Mouse (Mus musculus): Measurements from ENCODE around the gene Atp8b4. TPM values are rescaled to one million over a fixed set of nuclear protein-coding genes. Genes with fewer than 3 reads are reported as not detected.

The Atp8b4 gene
- polyA plus RNA-seq, 1 experiment from 2014 or later, result 0.44 TPM

- no peak overlapping the region for H3K9ac ChIP-seq (ENCODE audit: low read length)
- no peak overlapping the region for H3K4me2 ChIP-seq (ENCODE audit: low read depth, low read length, severe bottlenecking)
- no peak for DNase-seq (ENCODE audit: low spot score)
- no peak for ATAC-seq (replicated peaks; ENCODE audit: low FRiP score)
- 86% methylated on average over 3 of the region's 3 CpGs for whole genome bisulfite sequencing
- H3K36me3 ChIP-seq (ENCODE audit: control insufficient read depth, insufficient read depth, low read length), result no peaks in the 10 kb centered on the region
- no peaks in the 10 kb centered on the region for H3K27me3 ChIP-seq (ENCODE audit: control insufficient read depth, insufficient read depth, low read length)
- no peaks in the 10 kb centered on the region for H3K9me3 ChIP-seq (ENCODE audit: control insufficient read depth, low read length)
- no peak overlapping the region for H3K4me3 ChIP-seq (ENCODE audit: low read depth, low read length)
- no peaks in the 10 kb centered on the region for H3K4me1 ChIP-seq (replicated peaks; ENCODE audit: control insufficient read depth, insufficient read depth, low read length)
- no peak overlapping the region for H3K27ac ChIP-seq (ENCODE audit: low read depth, low read length)
Measured at GRCm38 (mm10) chr2:126274826-126275405, 225.6 kb downstream of the Atp8b4 start.

- no peaks in the 10 kb centered on the region for H3K36me3 ChIP-seq (ENCODE audit: control insufficient read depth, insufficient read depth, low read length)
Measured at GRCm38 (mm10) chr2:126274311-126274710, 226.2 kb downstream of the Atp8b4 start.

More at GRCm38 (mm10) chr2:126274311-126274710, 226.2 kb downstream of the Atp8b4 start:
- no peaks in the 10 kb centered on the region for H3K27me3 ChIP-seq (ENCODE audit: control insufficient read depth, insufficient read depth, low read length)
- no peaks in the 10 kb centered on the region for H3K4me1 ChIP-seq (replicated peaks; ENCODE audit: control insufficient read depth, insufficient read depth, low read length)
- H3K27ac ChIP-seq (ENCODE audit: low read depth, low read length), result no peak overlapping the region
- H3K9me3 ChIP-seq (ENCODE audit: control insufficient read depth, low read length), result no peaks in the 10 kb centered on the region
- no peak overlapping the region for H3K4me2 ChIP-seq (ENCODE audit: low read depth, low read length, severe bottlenecking)
- WGBS, result 85% methylated on average over 3 of the region's 3 CpGs
- no peak overlapping the region for H3K4me3 ChIP-seq (ENCODE audit: low read depth, low read length)
- no peak overlapping the region for H3K9ac ChIP-seq (ENCODE audit: low read length)
- ATAC-seq (replicated peaks; ENCODE audit: low FRiP score), result no peak
- no peak for DNase-seq (ENCODE audit: low spot score)

Other genes starting within 250 kb of the Atp8b4 start
- gene Slc27a2, start 51.7 kb upstream of the Atp8b4 start, polyA plus RNA-seq (2014; fragmentation: Nextera tagmentation; extraction: Ambion mirVana), result 4.5 and 4.8 TPM in 2 replicates
- 0.72 and 0.75 TPM in 2 replicates for gene Hdc, start 118.6 kb upstream of the Atp8b4 start, polyA plus RNA-seq (2014; fragmentation: Nextera tagmentation; extraction: Ambion mirVana)
- gene Gabpb1, start 175.7 kb upstream of the Atp8b4 start, polyA plus RNA-seq (2014; fragmentation: Nextera tagmentation; extraction: Ambion mirVana), result 78.5 and 87.1 TPM in 2 replicates
- 45.7 and 50.6 TPM in 2 replicates for gene Usp8, start 206.7 kb upstream of the Atp8b4 start, polyA plus RNA-seq (2014; fragmentation: Nextera tagmentation; extraction: Ambion mirVana)